Mouse (Mus musculus) kidney, adult 2 months (tissue): ENCODE data around the gene Cit. TPM values are rescaled to one million over a fixed set of nuclear protein-coding genes. Genes with fewer than 3 reads are reported as not detected.

ENCODE experiments used
- DNase-seq: peaks from one replicate; pipeline ENCODE4 v3.0.0; 2021
- H3K27ac ChIP-seq: fragments of 200-500 bp; 2 replicates; pipeline ENCODE4 v1.5.1; 2012; ENCODE audit warnings: low read depth, low read length, control low read depth, inconsistent platforms; ENCODE audit not compliant: insufficient read depth
- H3K27me3 ChIP-seq: fragments of 200-500 bp; replicated peaks from 2 replicates; pipeline ENCODE4 v1.6.1; 2012; ENCODE audit warnings: mild to moderate bottlenecking, moderate library complexity, low read length, inconsistent platforms; ENCODE audit not compliant: control insufficient read depth, insufficient read depth
- H3K36me3 ChIP-seq: fragments of 200-500 bp; 2 replicates; pipeline ENCODE4 v1.6.1; 2012; ENCODE audit warnings: mild to moderate bottlenecking, moderate library complexity, low read length, inconsistent platforms; ENCODE audit not compliant: control insufficient read depth, insufficient read depth
- H3K4me1 ChIP-seq: fragments of 200-500 bp; 2 replicates; pipeline ENCODE4 v1.6.1; 2011; ENCODE audit warnings: low read length; ENCODE audit not compliant: control insufficient read depth, insufficient read depth
- H3K4me3 ChIP-seq: fragments of 200-500 bp; 2 replicates; pipeline ENCODE4 v1.5.1; 2011; ENCODE audit warnings: mild to moderate bottlenecking, low read depth, low read length, control low read depth; ENCODE audit not compliant: insufficient read depth
- CTCF ChIP-seq: fragments of 200-500 bp; conservative IDR thresholded peaks from 2 replicates; pipeline ENCODE4 v1.5.1; 2011; ENCODE audit warnings: low read depth, mild to moderate bottlenecking, control low read depth, low read length, moderate library complexity, mixed read lengths; ENCODE audit not compliant: insufficient read depth, insufficient read length
- POLR2A ChIP-seq: fragments of 200-500 bp; IDR thresholded peaks from one replicate; pipeline ENCODE4 v1.6.1; 2011; ENCODE audit warnings: low read depth, low read length, control low read depth
- WGBS: fragments of 180-500 bp; shearing (Covaris S2); methylation state at CpG from one replicate; pipeline ENCODE4 v1.1.7; 2018; 5-methylcytosine and 5-hydroxymethylcytosine counted together
- polyA plus RNA-seq: library from polyadenylated mRNA; depleted of rRNA; stranded (reverse); fragments of >200 nt; gene quantifications from 2 replicates; pipeline ENCODE4 v1.2.3, GENCODE M21; 2012

Cit gene
- polyA plus RNA-seq, 1 experiment = 4.8 TPM

GRCm38 (mm10) chr5:115977266-115977665 is 132.2 kb downstream of the Cit start:
- Histone ChIP-seq H3K36me3 (no peaks in the 10 kb centered on the region), H3K4me1 (peaks cover 9% of the 10 kb centered on the region; the same call in 1 of the 2 replicates), H3K27me3 (no peaks in the 10 kb centered on the region), H3K27ac (peak overlapping the region; percentile 80), H3K4me3 (no peak overlapping the region)
- 34% methylated on average over 10 of the region's 10 CpGs for WGBS
- DNase-seq = peak; percentile 37
- no peak for TF ChIP-seq CTCF
- TF ChIP-seq POLR2A = no peak

GRCm38 (mm10) chr5:115977757-115978156 is 132.7 kb downstream of the Cit start:
- H3K4me3 ChIP-seq = no peak overlapping the region
- no peaks in the 10 kb centered on the region for H3K36me3 ChIP-seq
- no peaks in the 10 kb centered on the region for H3K27me3 ChIP-seq
- H3K27ac ChIP-seq = peak overlapping the region; percentile 80
- H3K4me1 ChIP-seq = peaks cover 9% of the 10 kb centered on the region; the same call in 1 of the 2 replicates
- peak; percentile 80 for DNase-seq
- 45% methylated on average over 10 of the region's 10 CpGs for WGBS
- TF ChIP-seq CTCF = no peak
- no peak for TF ChIP-seq POLR2A

GRCm38 (mm10) chr5:115978255-115978654 is 133.2 kb downstream of the Cit start:
- 27% methylated on average over 5 of the region's 5 CpGs for WGBS
- Histone ChIP-seq H3K4me3 (no peak overlapping the region), H3K27ac (peak overlapping the region; percentile 46), H3K36me3 (no peaks in the 10 kb centered on the region), H3K4me1 (peaks cover 9% of the 10 kb centered on the region; the same call in 1 of the 2 replicates), H3K27me3 (no peaks in the 10 kb centered on the region)
- TF ChIP-seq CTCF (no peak), POLR2A (no peak)
- peak; percentile 8 for DNase-seq

GRCm38 (mm10) chr5:115979134-115979696 is 134.1 kb downstream of the Cit start:
- WGBS = 70% methylated on average over 16 of the region's 16 CpGs
- no peak overlapping the region for H3K27ac ChIP-seq
- DNase-seq = peak; percentile 32

GRCm38 (mm10) chr5:115980537-115980936 is 135.5 kb downstream of the Cit start:
- TF ChIP-seq CTCF (no peak), POLR2A (no peak)
- H3K27me3 ChIP-seq = no peaks in the 10 kb centered on the region
- H3K27ac ChIP-seq = peak overlapping the region; percentile 63
- peak; percentile 46 for DNase-seq
- no peak overlapping the region for H3K4me3 ChIP-seq
- H3K36me3 ChIP-seq = no peaks in the 10 kb centered on the region
- H3K4me1 ChIP-seq = peaks cover 9% of the 10 kb centered on the region; the same call in 1 of the 2 replicates
- 84% methylated on average over 9 of the region's 9 CpGs for WGBS

More at GRCm38 (mm10) chr5:115979134-115979696, 134.1 kb downstream of the Cit start:
- Histone ChIP-seq H3K4me3 (no peak overlapping the region), H3K27me3 (no peaks in the 10 kb centered on the region), H3K36me3 (no peaks in the 10 kb centered on the region), H3K4me1 (peaks cover 9% of the 10 kb centered on the region; the same call in 1 of the 2 replicates)
- TF ChIP-seq POLR2A = no peak
- peak; percentile 48 for TF ChIP-seq CTCF

- TF ChIP-seq POLR2A = no peak
- no peak for TF ChIP-seq CTCF
- Histone ChIP-seq H3K36me3 (no peaks in the 10 kb centered on the region), H3K27me3 (no peaks in the 10 kb centered on the region), H3K27ac (no peak overlapping the region), H3K4me3 (no peak overlapping the region), H3K4me1 (0 out of 2 replicates have a peak, but pooled peaks cover 5% of the 10 kb centered on the region)
- 43% methylated on average over 7 of the region's 7 CpGs for WGBS
- DNase-seq = peak; percentile 82
Measured at GRCm38 (mm10) chr5:115982671-115983373, 137.7 kb downstream of the Cit start.

- no peak for TF ChIP-seq POLR2A
- no peak for TF ChIP-seq CTCF
- no peaks in the 10 kb centered on the region for H3K4me1 ChIP-seq
- no peak overlapping the region for H3K4me3 ChIP-seq
- no peaks in the 10 kb centered on the region for H3K27me3 ChIP-seq
- no peak overlapping the region for H3K27ac ChIP-seq
- 93% methylated on average over 6 of the region's 6 CpGs for WGBS
- DNase-seq = no peak
- no peaks in the 10 kb centered on the region for H3K36me3 ChIP-seq
Measured at GRCm38 (mm10) chr5:115984392-115984791, 139.3 kb downstream of the Cit start.
